Mouse (Mus musculus) heart, postnatal 10 days (tissue): ENCODE measurements around the gene Itprid2. TPM values are rescaled to one million over a fixed set of nuclear protein-coding genes. Genes with fewer than 3 reads are reported as not detected.

ENCODE experiments used
- DNase-seq, 2 experiments: peaks; one replicate each; pipeline ENCODE4 v3.0.0; 2021
- intact Hi-C: fragments of 180-260 bp; cut with DNase I; formaldehyde crosslinking; loops from one replicate; pipeline ENCODE4 v1.15.1; 2025
- total RNA-seq, 2 experiments: library from RNA; stranded (reverse); gene quantifications; 2 replicates each; pipeline ENCODE4 v1.2.3; 2021

Itprid2 gene
- total RNA-seq, 2 experiments from 2014 or later = 27.1 to 28.4 TPM

- intact Hi-C loops = loop anchor here (10.0 kb wide), 1 partner anchor 272 kb away; no protein-coding TSS in a partner anchor
- no peak for DNase-seq
These were observed 11.9 kb downstream of the Itprid2 start for GRCm38 (mm10) chr2:79647094-79647493.

GRCm38 (mm10) chr2:79647728-79648127 is 12.6 kb downstream of the Itprid2 start:
- DNase-seq = no peak
- intact Hi-C loops = loop anchor here (10.0 kb wide), 1 partner anchor 273 kb away; no protein-coding TSS in a partner anchor

GRCm38 (mm10) chr2:79651185-79651584 is 16.0 kb downstream of the Itprid2 start:
- intact Hi-C loops = no loop called here
- no peak for DNase-seq

GRCm38 (mm10) chr2:79651701-79652100 is 16.5 kb downstream of the Itprid2 start:
- intact Hi-C loops = no loop called here
- no peak for DNase-seq

- intact Hi-C loops = no loop called here
- DNase-seq = no peak
These were observed 17.4 kb downstream of the Itprid2 start for GRCm38 (mm10) chr2:79652502-79652901.

- no peak for DNase-seq
- intact Hi-C loops = no loop called here
These were observed 18.1 kb downstream of the Itprid2 start for GRCm38 (mm10) chr2:79653093-79653808.

GRCm38 (mm10) chr2:79653809-79654164 is 18.6 kb downstream of the Itprid2 start:
- DNase-seq = no peak
- intact Hi-C loops = no loop called here

- DNase-seq = no peak
- intact Hi-C loops = no loop called here
These were observed 21.9 kb downstream of the Itprid2 start for GRCm38 (mm10) chr2:79657062-79657461.

- intact Hi-C loops = no loop called here
- DNase-seq = no peak
These were observed 25.4 kb downstream of the Itprid2 start for GRCm38 (mm10) chr2:79660417-79661185.

GRCm38 (mm10) chr2:79661486-79662104 is 26.4 kb downstream of the Itprid2 start:
- intact Hi-C loops = no loop called here
- DNase-seq = no peak

- peak; percentile 40 to 41 for DNase-seq
- intact Hi-C loops = no loop called here
These were observed 29.6 kb downstream of the Itprid2 start for GRCm38 (mm10) chr2:79664532-79665286.

- intact Hi-C loops = no loop called here
- DNase-seq = no peak
These were observed 30.3 kb downstream of the Itprid2 start for GRCm38 (mm10) chr2:79665492-79665891.

- DNase-seq = no peak
- intact Hi-C loops = no loop called here
These were observed 40.1 kb downstream of the Itprid2 start for GRCm38 (mm10) chr2:79675266-79675665.

GRCm38 (mm10) chr2:79677663-79678257 is 42.6 kb downstream of the Itprid2 start:
- no peak for DNase-seq
- intact Hi-C loops = no loop called here

- DNase-seq = no peak
- intact Hi-C loops = no loop called here
These were observed 46.5 kb downstream of the Itprid2 start for GRCm38 (mm10) chr2:79681672-79682071.

- intact Hi-C loops = no loop called here
These were observed 48.1 kb downstream of the Itprid2 start for GRCm38 (mm10) chr2:79683258-79683657.

GRCm38 (mm10) chr2:79690838-79691237 is 55.7 kb downstream of the Itprid2 start:
- intact Hi-C loops = no loop called here
- DNase-seq = no peak

More at GRCm38 (mm10) chr2:79683258-79683657, 48.1 kb downstream of the Itprid2 start:
- DNase-seq = no peak

- intact Hi-C loops = no loop called here
- DNase-seq = no peak
These were observed 60.0 kb downstream of the Itprid2 start for GRCm38 (mm10) chr2:79695190-79695589.

- intact Hi-C loops = no loop called here
- DNase-seq = no peak
These were observed 60.8 kb downstream of the Itprid2 start for GRCm38 (mm10) chr2:79695939-79696338.

- no peak for DNase-seq
- intact Hi-C loops = no loop called here
These were observed 61.5 kb downstream of the Itprid2 start for GRCm38 (mm10) chr2:79696478-79697230.
